Mouse (Mus musculus) heart, embryonic 13.5 days (tissue): ENCODE results near the gene Ddx41. TPM values are rescaled to one million over a fixed set of nuclear protein-coding genes. Genes with fewer than 3 reads are reported as not detected.
"Not testable (repeated sequence)": the region's sequence is repeated elsewhere in the genome, so short reads cannot be mapped to it uniquely, and the experiment has no call there.

Source experiments
- ATAC-seq: fragments of 200-750 bp; cut with Nextera tagmentation; 2 replicates; pipeline ENCODE4 v1.8.0; 2017; ENCODE audit warnings: moderate TSS enrichment; ENCODE audit not compliant: insufficient number of reproducible peaks, low FRiP score, low TSS enrichment; ENCODE audit errors: extremely low read depth
- H3K27ac ChIP-seq: fragments of 300-500 bp; sonication (generic); replicated peaks from 2 replicates; pipeline ENCODE4 v1.5.1; 2015; ENCODE audit warnings: moderate library complexity, mild to moderate bottlenecking, inconsistent platforms
- H3K27me3 ChIP-seq: fragments of 300-500 bp; sonication (generic); replicated peaks from 2 replicates; pipeline ENCODE4 v1.6.1; 2015; ENCODE audit warnings: mild to moderate bottlenecking, inconsistent platforms
- H3K36me3 ChIP-seq: fragments of 300-500 bp; sonication (generic); 2 replicates; pipeline ENCODE4 v1.6.1; 2015; ENCODE audit warnings: mild to moderate bottlenecking, inconsistent platforms
- H3K4me1 ChIP-seq: fragments of 300-500 bp; sonication (generic); 2 replicates; pipeline ENCODE4 v1.6.1; 2015; ENCODE audit warnings: inconsistent platforms
- H3K4me2 ChIP-seq: fragments of 300-500 bp; sonication (generic); 2 replicates; pipeline ENCODE4 v1.6.1; 2015; ENCODE audit warnings: inconsistent platforms, mild to moderate bottlenecking, moderate library complexity
- H3K4me3 ChIP-seq: fragments of 300-500 bp; sonication (generic); 2 replicates; pipeline ENCODE4 v1.5.1; 2015; ENCODE audit warnings: moderate library complexity, mild to moderate bottlenecking, inconsistent platforms
- H3K9ac ChIP-seq: fragments of 300-500 bp; sonication (generic); 2 replicates; pipeline ENCODE4 v1.6.1; 2015; ENCODE audit warnings: inconsistent platforms, mild to moderate bottlenecking, moderate library complexity
- H3K9me3 ChIP-seq: fragments of 300-500 bp; sonication (generic); 2 replicates; pipeline ENCODE4 v1.6.1; 2016; ENCODE audit warnings: inconsistent platforms
- WGBS: fragments of 180-500 bp; shearing (Covaris S2); methylation state at CpG from one replicate; pipeline ENCODE4 v1.1.7; 2015; ENCODE audit warnings: mixed read lengths; 5-methylcytosine and 5-hydroxymethylcytosine counted together
- polyA plus RNA-seq: library from polyadenylated mRNA; unstranded; fragments of >200 nt; fragmentation: Nextera tagmentation; extraction: Ambion mirVana; gene quantifications from 2 replicates; pipeline ENCODE4 v1.2.1, GENCODE M21; 2015

The Ddx41 gene
- polyA plus RNA-seq, 1 experiment from 2014 or later = 30.6 TPM

GRCm38 (mm10) chr13:55568524-55568923 lies 32.1 kb upstream of the Ddx41 start:
- Histone ChIP-seq H3K36me3 (peaks cover 43% of the 10 kb centered on the region), H3K4me1 (peaks cover 12% of the 10 kb centered on the region)
- not testable (repeated sequence) for H3K27me3 ChIP-seq, H3K4me2 ChIP-seq, H3K9ac ChIP-seq, H3K27ac ChIP-seq, ATAC-seq, H3K4me3 ChIP-seq, H3K9me3 ChIP-seq
- WGBS = 84% methylated on average over 4 of the region's 4 CpGs

- H3K4me2 ChIP-seq = no peak overlapping the region
- no peak overlapping the region for H3K4me3 ChIP-seq
- no peaks in the 10 kb centered on the region for H3K27me3 ChIP-seq
- H3K4me1 ChIP-seq = peaks cover 12% of the 10 kb centered on the region
- no peak for ATAC-seq
- H3K9me3 ChIP-seq = no peaks in the 10 kb centered on the region
- H3K27ac ChIP-seq = no peak overlapping the region
- 79% methylated on average over 2 of the region's 2 CpGs for WGBS
- peaks cover 44% of the 10 kb centered on the region for H3K36me3 ChIP-seq
- no peak overlapping the region for H3K9ac ChIP-seq
Observed at GRCm38 (mm10) chr13:55567949-55568348, 31.5 kb upstream of the Ddx41 start.

- Histone ChIP-seq H3K36me3 (peaks cover 44% of the 10 kb centered on the region), H3K27ac (no peak overlapping the region), H3K4me2 (no peak overlapping the region), H3K4me3 (no peak overlapping the region), H3K4me1 (peaks cover 12% of the 10 kb centered on the region), H3K27me3 (no peaks in the 10 kb centered on the region), H3K9ac (0 out of 2 replicates have a peak overlapping the region, but pooled peaks have one; percentile 44), H3K9me3 (no peaks in the 10 kb centered on the region)
- ATAC-seq = no peak
- WGBS = 76% methylated on average over 6 of the region's 6 CpGs
Observed at GRCm38 (mm10) chr13:55567001-55567400, 30.5 kb upstream of the Ddx41 start.

DNA sequence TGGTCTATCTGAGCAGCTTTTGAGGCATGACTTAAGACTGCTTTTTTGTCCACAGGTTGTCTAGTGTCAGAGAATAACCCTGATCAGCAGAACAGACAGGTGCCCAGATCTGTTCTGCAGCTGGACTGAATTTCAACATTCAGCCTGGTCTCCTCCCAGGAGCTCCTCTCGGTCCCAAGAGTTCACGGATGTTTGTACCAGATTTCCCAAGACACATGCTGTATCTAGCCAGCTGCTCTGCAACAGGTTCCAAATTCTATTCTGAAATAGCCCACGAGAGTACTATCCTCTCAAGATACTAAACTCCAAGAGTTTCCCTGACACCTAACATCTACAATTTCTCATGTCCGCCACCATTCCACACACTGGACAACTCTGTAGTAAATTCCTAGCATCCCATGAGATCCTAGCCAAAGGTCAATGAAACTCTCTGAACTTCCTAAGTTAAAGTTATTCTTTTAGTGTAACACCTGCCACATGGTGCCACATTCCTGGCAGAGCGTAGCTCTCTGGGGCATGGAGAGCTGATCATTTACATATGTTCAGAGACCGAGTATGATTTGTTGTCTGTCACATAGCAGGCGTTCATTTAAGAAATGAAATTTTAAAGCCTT lies 26.9 kb upstream of the Ddx41 start:
- H3K9ac ChIP-seq = no peak overlapping the region
- no peaks in the 10 kb centered on the region for H3K4me1 ChIP-seq
- H3K27me3 ChIP-seq = no peaks in the 10 kb centered on the region
- H3K4me3 ChIP-seq = no peak overlapping the region
- no peak for ATAC-seq
- H3K9me3 ChIP-seq = no peaks in the 10 kb centered on the region
- H3K27ac ChIP-seq = no peak overlapping the region
- WGBS = 87% methylated on average over 7 of the region's 7 CpGs
- H3K4me2 ChIP-seq = no peak overlapping the region
- H3K36me3 ChIP-seq = peaks cover 42% of the 10 kb centered on the region

- Histone ChIP-seq H3K4me3 (no peak overlapping the region), H3K27ac (no peak overlapping the region), H3K27me3 (no peaks in the 10 kb centered on the region), H3K9ac (no peak overlapping the region), H3K4me2 (no peak overlapping the region), H3K4me1 (no peaks in the 10 kb centered on the region), H3K36me3 (peaks cover 39% of the 10 kb centered on the region), H3K9me3 (no peaks in the 10 kb centered on the region)
- no peak for ATAC-seq
- WGBS = 82% methylated on average over 6 of the region's 6 CpGs
Observed at GRCm38 (mm10) chr13:55557499-55557898, 21.0 kb upstream of the Ddx41 start.

DNA sequence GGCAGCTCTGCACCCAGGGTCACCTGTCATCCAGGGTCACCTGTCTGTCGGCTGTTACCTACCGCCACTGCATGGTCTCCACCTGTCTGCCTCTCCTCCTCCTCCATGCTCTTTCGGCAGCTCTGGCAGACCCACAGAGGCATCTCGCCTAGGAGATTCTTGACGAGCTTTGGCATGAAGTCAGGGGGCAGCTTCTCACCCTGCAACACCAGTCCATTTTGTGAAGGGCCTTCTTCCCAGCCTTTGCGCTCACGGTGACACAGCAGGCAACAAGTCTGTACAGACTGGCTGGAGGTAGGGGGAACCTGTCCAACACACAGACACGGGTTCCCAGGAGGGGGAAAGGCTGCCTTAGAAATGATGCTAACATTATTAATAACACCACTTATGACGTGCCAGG lies 19.5 kb upstream of the Ddx41 start:
- no peak overlapping the region for H3K9ac ChIP-seq
- WGBS = 87% methylated on average over 9 of the region's 9 CpGs

GRCm38 (mm10) chr13:55549061-55549460 lies 12.6 kb upstream of the Ddx41 start:
- Histone ChIP-seq H3K27ac (no peak overlapping the region), H3K4me2 (no peak overlapping the region), H3K27me3 (no peaks in the 10 kb centered on the region), H3K36me3 (peaks cover 97% of the 10 kb centered on the region), H3K9me3 (no peaks in the 10 kb centered on the region), H3K4me1 (no peaks in the 10 kb centered on the region; the same call in 1 of the 2 replicates), H3K9ac (no peak overlapping the region), H3K4me3 (no peak overlapping the region)
- 84% methylated on average over 15 of the region's 15 CpGs for WGBS
- no peak for ATAC-seq

More for the DNA sequence above, 19.5 kb upstream of the Ddx41 start:
- ATAC-seq = no peak
- Histone ChIP-seq H3K27me3 (no peaks in the 10 kb centered on the region), H3K4me1 (no peaks in the 10 kb centered on the region), H3K36me3 (peaks cover 50% of the 10 kb centered on the region), H3K4me2 (no peak overlapping the region), H3K4me3 (no peak overlapping the region), H3K9me3 (no peaks in the 10 kb centered on the region), H3K27ac (no peak overlapping the region)

GRCm38 (mm10) chr13:55548426-55548825 lies 12.0 kb upstream of the Ddx41 start:
- H3K9ac ChIP-seq = no peak overlapping the region
- H3K27ac ChIP-seq = no peak overlapping the region
- ATAC-seq = no peak
- H3K4me1 ChIP-seq = no peaks in the 10 kb centered on the region; the same call in 1 of the 2 replicates
- 77% methylated on average over 5 of the region's 5 CpGs for WGBS
- H3K36me3 ChIP-seq = peaks cover 97% of the 10 kb centered on the region
- no peaks in the 10 kb centered on the region for H3K9me3 ChIP-seq
- H3K4me3 ChIP-seq = no peak overlapping the region
- H3K27me3 ChIP-seq = no peaks in the 10 kb centered on the region
- H3K4me2 ChIP-seq = no peak overlapping the region

DNA sequence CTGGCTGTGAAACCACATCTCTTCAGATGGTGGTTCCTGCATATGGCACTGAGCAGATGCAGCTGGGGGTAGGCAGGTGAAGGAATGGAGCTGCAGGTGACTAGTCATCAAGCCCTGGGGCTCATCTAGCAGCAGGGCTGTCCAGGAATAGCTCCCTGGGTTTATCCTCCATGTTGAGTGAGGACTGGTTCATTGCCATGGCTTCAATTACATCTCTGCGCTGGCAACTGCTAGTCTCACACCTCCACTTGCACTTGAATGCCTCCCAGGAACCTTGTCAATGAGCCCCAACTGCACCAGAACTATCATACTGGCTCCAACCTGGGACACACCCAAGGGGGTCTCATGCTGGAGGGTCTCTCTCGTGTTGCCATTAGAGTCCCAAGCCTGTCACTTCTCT lies 11.5 kb upstream of the Ddx41 start:
- Histone ChIP-seq H3K36me3 (peaks cover 98% of the 10 kb centered on the region), H3K4me1 (no peaks in the 10 kb centered on the region; the same call in 1 of the 2 replicates), H3K27me3 (no peaks in the 10 kb centered on the region), H3K27ac (no peak overlapping the region), H3K4me2 (no peak overlapping the region), H3K4me3 (no peak overlapping the region), H3K9ac (no peak overlapping the region), H3K9me3 (no peaks in the 10 kb centered on the region)
- no peak for ATAC-seq
- WGBS = 83% methylated on average over 2 of the region's 2 CpGs

DNA sequence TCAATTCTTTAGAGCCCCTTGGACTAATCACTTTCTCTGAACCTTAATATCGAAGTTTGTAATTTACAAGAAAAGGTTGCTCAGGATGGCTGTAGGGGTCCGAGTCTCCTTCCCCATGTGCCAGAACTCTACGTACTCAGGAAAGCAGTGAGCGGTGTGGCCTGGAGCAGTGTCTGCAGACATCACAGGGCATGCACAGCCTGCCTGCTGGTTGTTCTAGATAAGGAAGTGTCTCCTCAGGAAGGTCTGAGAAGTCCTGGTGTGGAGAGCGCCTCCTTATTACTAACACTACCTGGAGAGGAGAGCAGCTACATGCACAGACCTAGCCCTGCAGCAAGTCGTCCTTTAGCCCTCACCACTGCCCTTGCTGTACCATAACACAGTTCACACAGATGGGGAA lies 8.3 kb upstream of the Ddx41 start:
- no peak overlapping the region for H3K4me3 ChIP-seq
- 82% methylated on average over 6 of the region's 6 CpGs for WGBS
- no peak for ATAC-seq
- H3K4me1 ChIP-seq = no peaks in the 10 kb centered on the region; the same call in 1 of the 2 replicates
- H3K9me3 ChIP-seq = no peaks in the 10 kb centered on the region
- H3K4me2 ChIP-seq = no peak overlapping the region
- peaks cover 100% of the 10 kb centered on the region for H3K36me3 ChIP-seq
- no peaks in the 10 kb centered on the region for H3K27me3 ChIP-seq
- H3K9ac ChIP-seq = no peak overlapping the region
- H3K27ac ChIP-seq = no peak overlapping the region

DNA sequence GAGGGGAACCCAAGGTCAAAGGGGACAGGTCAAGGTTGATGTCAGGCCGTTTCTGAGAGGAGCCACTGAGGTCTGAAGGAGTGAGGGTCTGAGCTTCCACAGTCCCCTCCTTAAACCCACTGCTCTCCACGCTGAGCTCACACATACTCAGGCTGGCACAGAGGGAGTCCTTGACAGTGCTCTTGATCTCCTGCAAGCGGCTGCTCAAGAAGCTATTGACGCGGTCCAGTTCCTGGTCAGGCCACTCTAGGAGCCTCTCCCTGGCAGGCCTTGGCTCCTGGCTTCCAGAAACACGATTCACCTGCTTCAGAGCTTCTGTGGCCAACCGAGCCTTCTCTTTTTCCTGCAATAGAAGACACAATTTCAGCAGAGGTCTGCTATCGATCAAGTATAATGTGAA lies 7.0 kb upstream of the Ddx41 start:
- Histone ChIP-seq H3K36me3 (peaks cover 100% of the 10 kb centered on the region), H3K9me3 (no peaks in the 10 kb centered on the region), H3K27me3 (no peaks in the 10 kb centered on the region), H3K4me2 (no peak overlapping the region), H3K4me3 (no peak overlapping the region), H3K9ac (no peak overlapping the region), H3K27ac (no peak overlapping the region), H3K4me1 (no peaks in the 10 kb centered on the region)
- no peak for ATAC-seq
- WGBS = 89% methylated on average over 8 of the region's 8 CpGs

GRCm38 (mm10) chr13:55542891-55543290 lies 6.4 kb upstream of the Ddx41 start:
- H3K9me3 ChIP-seq = no peaks in the 10 kb centered on the region
- 93% methylated on average over 4 of the region's 4 CpGs for WGBS
- no peak overlapping the region for H3K9ac ChIP-seq
- H3K36me3 ChIP-seq = peaks cover 98% of the 10 kb centered on the region
- H3K4me1 ChIP-seq = no peaks in the 10 kb centered on the region
- H3K4me2 ChIP-seq = no peak overlapping the region
- no peaks in the 10 kb centered on the region for H3K27me3 ChIP-seq
- H3K4me3 ChIP-seq = no peak overlapping the region
- ATAC-seq = no peak
- no peak overlapping the region for H3K27ac ChIP-seq
